Mouse (Mus musculus) adrenal gland, postnatal 14 days (tissue): ENCODE results near the gene Mcl1. TPM values are rescaled to one million over a fixed set of nuclear protein-coding genes. Genes with fewer than 3 reads are reported as not detected.
"Not testable (repeated sequence)": the region's sequence is repeated elsewhere in the genome, so short reads cannot be mapped to it uniquely, and the experiment has no call there.

Experiments used
- DNase-seq: peaks from one replicate; pipeline ENCODE4 v3.0.0; 2021; ENCODE audit warnings: mixed read lengths
- total RNA-seq: library from RNA; stranded (reverse); gene quantifications from 2 replicates; pipeline ENCODE4 v1.2.3, GENCODE M21; 2021

Mcl1 gene
- total RNA-seq, 1 experiment from 2014 or later: 187 TPM

- DNase-seq: no peak
Measured at GRCm38 (mm10) chr3:95667521-95667920, 8.9 kb downstream of the Mcl1 start.

GRCm38 (mm10) chr3:95668026-95668425, 9.4 kb downstream of the Mcl1 start:
- peak; percentile 86 for DNase-seq

GRCm38 (mm10) chr3:95668589-95669308, 10.2 kb downstream of the Mcl1 start:
- no peak for DNase-seq

GRCm38 (mm10) chr3:95669309-95669665, 10.7 kb downstream of the Mcl1 start:
- no peak for DNase-seq

- DNase-seq: not testable (repeated sequence)
Measured at GRCm38 (mm10) chr3:95670419-95670818, 11.8 kb downstream of the Mcl1 start.

GRCm38 (mm10) chr3:95671201-95671600, 12.6 kb downstream of the Mcl1 start:
- DNase-seq: no peak

- DNase-seq: no peak
Measured at GRCm38 (mm10) chr3:95672461-95672860, 13.9 kb downstream of the Mcl1 start.

GRCm38 (mm10) chr3:95672861-95673706, 14.5 kb downstream of the Mcl1 start:
- DNase-seq: no peak

- DNase-seq: no peak
Measured at GRCm38 (mm10) chr3:95673707-95674211, 15.2 kb downstream of the Mcl1 start.

GRCm38 (mm10) chr3:95674236-95674635, 15.6 kb downstream of the Mcl1 start:
- peak; percentile 86 for DNase-seq

- no peak for DNase-seq
Measured at GRCm38 (mm10) chr3:95674812-95675211, 16.2 kb downstream of the Mcl1 start.

- peak; percentile 88 for DNase-seq
Measured at GRCm38 (mm10) chr3:95675301-95676092, 16.9 kb downstream of the Mcl1 start.

GRCm38 (mm10) chr3:95676745-95677419, 18.3 kb downstream of the Mcl1 start:
- peak; percentile 92 for DNase-seq

GRCm38 (mm10) chr3:95677420-95678090, 19.0 kb downstream of the Mcl1 start:
- no peak for DNase-seq

- DNase-seq: no peak
Measured at GRCm38 (mm10) chr3:95679551-95679950, 21.0 kb downstream of the Mcl1 start.

- DNase-seq: no peak
Measured at GRCm38 (mm10) chr3:95680673-95681072, 22.1 kb downstream of the Mcl1 start.

- DNase-seq: no peak
Measured at GRCm38 (mm10) chr3:95681365-95681764, 22.8 kb downstream of the Mcl1 start.

GRCm38 (mm10) chr3:95682878-95683277, 24.3 kb downstream of the Mcl1 start:
- peak; percentile 50 for DNase-seq

GRCm38 (mm10) chr3:95684846-95685245, 26.3 kb downstream of the Mcl1 start:
- DNase-seq: peak; percentile 32

GRCm38 (mm10) chr3:95685301-95685700, 26.7 kb downstream of the Mcl1 start:
- no peak for DNase-seq

- DNase-seq: no peak
Measured at GRCm38 (mm10) chr3:95685701-95686100, 27.1 kb downstream of the Mcl1 start.
